Mouse (Mus musculus) CD8-positive naive resting alpha-beta T cell, adult 2 months (primary cell): Measurements from ENCODE around the gene Meis3.

Experiments
- DNase-seq, 2 experiments: peaks; one replicate each; pipeline ENCODE4 v3.0.0; 2022; ENCODE audit warnings: low read depth in 2 of 2, low spot score in 2 of 2

Meis3 gene

DNA sequence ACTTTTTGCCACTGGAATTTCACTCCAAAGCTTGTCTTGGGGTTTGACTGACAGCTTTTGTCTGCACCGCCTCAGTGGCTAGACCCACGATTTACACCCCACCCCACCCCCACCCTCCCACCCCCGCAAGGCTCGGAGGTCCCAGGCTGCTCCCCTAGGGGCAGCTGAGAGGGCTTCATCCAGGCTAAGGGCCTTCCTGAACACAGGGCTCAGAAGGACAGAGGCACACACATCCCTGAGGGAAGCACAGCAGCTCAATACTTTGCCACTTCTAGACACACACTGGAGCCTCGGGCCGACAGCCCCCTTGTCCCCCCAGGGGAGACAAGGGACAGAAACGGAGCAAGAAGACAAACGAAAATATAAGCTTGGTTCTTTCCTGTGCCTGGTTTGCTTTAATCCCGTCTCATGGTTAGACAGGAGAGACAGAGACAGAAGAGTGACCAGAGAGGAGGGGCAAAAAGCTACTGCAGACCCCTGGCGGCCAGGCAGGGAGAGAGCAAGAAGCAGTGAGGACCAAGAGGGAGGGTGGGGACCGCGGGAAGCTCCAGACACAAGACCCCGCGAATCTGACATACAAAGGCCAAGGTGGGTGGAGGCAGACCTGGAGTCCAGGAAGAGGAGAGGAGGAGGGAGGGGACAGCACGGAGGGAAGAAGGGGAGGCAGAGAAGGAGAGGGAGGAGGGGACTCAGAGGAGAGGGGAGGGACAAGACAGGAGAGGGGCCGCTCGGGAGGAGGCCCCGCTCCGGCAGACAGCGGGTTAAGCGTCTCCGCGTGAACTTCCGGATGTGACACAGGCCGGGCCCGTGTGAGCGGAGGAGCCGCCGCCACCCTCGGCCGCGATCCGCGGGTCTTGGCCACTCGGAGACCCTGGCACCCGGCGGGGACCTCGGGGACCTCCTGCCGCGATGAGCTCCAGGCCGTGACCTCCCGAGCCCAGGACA, at the start of gene Meis3:
Meis3 (plus strand) TSS at position 494 of the 945 bp plus-strand sequence.
- DNase-seq = peak; percentile 38 to 55

DNA sequence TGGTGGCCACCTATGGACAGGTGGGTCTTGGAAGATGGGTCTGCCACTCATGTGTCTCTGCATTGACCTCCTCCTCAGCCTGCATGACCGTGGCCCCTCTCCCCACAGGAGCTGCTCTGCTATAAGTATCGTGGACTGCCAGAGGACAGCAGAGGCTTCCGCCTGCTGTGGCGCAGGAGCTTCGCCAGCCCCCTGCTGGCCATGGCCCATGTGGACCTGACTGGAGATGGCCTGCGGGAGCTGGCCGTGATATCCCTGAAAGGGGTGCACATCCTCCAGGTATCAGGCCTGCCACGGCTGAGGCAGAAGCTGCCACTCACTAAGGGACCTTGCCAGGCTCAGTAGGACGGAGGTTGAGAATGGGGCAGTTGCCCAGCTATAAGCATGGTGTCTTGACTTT, 49.1 kb upstream of the Meis3 start:
- no peak for DNase-seq

DNA sequence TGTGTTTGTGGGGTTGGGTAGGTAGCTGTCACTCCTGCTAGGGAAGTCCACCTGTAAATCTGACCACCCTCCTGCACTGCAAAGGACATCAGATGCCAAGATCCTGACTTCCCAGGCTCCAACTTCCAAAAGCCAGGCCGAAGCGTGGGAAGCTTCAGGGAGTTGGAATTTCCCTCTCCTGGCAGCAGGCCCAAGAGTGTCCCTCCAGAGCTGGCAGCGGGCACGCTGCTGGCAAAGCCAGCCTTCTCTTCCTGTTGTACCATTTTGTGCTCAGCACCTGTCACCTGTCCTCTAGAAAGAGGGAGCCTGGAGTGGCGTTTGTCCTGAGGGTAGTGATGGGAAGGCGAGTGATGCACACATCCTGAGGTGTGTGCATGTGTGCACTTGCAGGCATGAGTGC, 46.5 kb upstream of the Meis3 start:
- no peak for DNase-seq

DNA sequence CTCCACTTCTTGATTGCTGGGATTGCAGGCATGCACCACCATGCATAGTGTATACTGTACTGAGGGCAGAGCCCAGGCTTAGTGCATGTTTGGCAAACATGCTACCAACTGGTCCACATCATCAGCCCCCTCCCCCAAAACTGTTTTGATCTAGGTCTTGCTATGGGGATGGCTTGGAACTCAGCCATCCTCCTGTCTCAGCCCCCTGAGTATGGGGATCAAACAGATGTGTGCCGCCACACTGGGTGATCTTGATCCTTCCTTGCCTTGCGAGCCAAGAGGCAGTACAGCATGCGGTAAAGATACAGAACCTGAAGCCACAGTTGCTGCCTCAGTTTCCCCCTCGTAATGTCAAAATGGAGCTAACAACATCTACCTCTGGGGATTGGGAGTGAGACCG, 46.0 kb upstream of the Meis3 start:
- no peak for DNase-seq

DNA sequence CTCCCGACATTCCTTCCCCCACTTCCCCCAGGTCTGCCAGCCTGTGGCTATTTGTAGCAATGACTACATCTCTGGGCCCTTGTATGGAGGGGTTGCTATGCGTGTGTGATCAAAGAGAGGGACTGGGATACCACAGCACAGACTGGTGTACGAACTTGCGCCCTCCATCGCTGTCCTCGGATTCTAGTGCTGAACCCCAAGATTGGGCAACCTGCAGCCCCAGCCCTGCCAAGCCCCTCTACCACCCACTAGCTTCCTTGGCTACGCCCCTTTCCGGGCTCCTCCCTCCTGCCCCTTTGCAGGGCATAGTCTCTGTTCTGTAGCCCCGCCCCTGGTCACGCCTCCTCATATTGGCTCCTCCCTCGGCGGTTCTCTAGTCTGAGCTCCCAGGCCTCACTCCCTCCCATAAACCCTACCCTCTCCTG, 45.5 kb upstream of the Meis3 start, which contains the start of gene Slc8a2:
Slc8a2 (plus strand) TSS at position 406 of the 425 bp plus-strand sequence.
- peak; percentile 21 to 51 for DNase-seq

DNA sequence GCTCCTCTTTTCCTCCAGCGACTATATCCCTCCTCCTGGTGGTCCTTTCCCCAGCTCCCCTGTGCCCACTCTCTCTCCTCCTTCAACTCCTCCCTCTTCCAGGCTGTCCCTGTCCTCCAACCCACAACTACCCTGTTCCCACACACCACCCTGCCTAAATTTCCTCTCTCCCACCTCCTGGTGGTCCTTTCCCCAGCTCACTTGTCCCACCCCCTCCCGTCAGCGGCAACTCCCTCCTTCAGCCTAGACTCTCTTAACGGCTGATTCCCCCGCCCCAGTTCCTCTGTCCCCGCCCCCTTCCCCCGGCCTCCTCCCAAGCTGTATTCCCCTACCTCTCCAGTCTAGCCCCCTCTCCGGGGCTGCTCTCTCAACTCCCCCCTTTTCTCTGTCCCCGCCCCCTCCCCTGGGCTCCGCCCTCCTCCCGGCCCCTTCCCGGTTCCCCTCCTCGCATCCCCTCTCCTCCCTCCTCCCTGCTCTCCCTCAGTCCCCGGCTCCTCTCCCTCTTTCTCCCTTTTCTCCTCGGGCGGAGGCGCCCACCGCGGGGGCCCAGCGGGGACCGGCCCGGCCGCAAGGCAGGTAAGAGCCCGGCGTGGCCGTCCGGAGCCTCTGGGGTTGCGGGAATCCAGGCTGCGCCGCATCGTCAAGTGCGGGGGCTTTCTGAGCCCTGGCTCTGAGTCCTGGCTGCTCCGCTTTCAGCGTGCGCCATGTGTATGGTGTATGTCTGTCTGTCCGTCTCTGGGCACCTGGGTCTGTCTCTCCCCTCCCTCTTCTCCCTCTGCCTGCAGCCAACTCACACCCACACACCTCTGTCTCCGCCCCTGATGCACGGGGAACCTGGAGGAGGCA, 44.8 kb upstream of the Meis3 start:
- no peak for DNase-seq

DNA sequence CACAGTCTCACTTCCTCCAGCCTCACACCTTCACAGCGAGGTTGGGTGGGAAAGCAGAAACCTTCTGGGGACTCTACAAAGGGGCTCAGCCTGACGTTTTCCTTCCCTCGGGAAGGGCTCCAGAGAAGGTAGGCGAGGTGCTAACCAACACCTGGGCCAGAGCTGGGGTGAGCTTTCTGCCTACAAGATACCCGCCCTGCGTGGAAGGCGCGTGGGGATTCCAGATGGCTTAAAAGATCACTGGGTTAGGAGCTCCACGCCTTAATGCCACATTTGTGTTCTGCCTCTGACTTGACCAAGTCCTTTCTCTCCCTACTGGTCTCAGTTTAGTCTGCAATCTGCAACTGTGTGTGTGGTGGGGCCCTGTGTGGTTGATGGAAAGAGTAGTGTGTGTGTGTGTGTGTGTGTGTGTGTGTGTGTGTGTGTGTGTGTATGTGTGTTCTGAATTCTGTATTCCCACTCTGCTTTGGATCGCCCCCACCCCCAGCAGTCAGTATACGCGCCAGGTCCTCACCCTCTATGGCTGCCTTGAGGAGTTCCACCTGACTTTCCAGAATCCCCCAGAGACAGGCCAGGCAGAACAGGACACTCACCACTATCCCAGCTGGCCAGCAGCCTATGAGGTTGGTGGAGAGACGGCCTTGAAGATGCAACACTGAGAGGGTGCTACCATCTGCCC, 43.8 kb upstream of the Meis3 start:
- no peak for DNase-seq

DNA sequence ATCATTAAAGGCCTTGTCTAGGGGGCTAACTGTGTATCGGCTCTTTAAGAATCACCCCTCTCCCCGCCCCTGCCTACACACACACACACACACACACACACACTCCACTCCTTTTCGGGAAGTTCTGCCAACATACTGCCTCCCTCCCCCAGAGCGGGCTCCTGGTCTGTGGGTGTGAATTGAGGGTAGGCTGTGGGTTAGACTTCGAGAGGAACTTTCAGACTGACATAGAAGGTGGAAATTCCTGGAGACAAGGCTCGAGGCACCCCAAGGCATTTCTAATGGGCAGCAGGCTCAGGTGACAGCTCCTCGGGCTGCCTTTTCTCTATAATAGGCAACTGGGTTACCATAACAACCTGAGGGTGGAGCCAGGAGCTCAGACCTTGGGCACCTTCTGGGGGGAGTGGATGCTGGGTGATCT, 42.7 kb upstream of the Meis3 start:
- no peak for DNase-seq

DNA sequence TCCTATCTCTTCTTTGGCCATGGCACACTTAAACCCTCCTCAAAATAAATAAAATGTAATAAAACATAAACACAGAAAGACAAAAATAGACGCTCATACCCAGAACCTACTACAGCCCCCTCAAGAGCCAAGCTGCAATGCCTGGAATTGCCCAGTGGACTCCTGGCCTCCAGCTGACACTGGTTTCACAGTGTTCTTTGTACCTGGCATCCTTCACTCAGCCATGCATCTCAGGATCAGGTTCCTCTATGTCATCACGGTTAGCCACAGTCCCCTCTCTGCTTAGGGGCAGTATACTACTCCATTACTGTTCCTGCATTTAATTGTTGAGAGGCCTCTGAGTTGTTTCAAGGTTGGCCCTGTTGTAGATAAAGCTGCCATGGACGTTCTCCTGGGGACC, 42.0 kb upstream of the Meis3 start:
- no peak for DNase-seq

DNA sequence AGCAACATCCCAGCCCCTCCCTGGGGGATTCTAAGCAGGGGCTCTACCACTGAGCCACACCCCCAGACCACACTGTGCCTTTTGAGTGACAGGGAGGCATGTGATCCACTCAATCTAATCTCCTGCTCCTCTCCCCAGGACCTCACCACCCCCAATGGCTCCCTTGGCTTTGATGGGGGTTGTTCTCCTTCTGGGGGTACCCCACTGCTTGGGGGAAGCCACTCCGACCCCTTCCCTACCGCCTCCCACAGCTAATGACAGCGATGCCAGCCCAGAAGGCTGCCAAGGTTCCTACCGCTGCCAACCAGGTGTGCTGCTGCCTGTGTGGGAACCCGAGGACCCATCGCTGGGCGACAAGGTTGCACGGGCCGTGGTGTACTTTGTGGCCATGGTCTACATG, 41.2 kb upstream of the Meis3 start:
- no peak for DNase-seq

DNA sequence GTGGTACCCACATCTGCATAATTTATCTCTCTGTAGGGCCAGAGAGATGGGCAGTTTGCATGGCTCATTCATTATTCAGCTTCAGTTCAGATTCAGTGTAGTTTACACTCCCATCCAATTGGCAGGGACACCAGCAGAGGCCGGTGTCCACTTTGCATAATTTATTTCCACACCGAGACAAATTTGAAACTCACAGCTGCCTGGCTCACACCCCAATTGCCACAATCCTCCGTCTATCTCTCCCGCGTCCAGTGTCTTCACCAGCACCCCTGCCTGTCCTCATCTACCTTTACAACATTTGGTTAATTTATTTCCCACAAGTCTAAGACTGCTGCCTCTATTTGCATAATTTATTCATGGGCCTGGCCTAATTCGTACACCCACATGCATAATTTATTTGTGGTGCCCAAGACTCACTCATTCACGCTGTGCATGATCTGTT, 39.9 kb upstream of the Meis3 start:
- no peak for DNase-seq

DNA sequence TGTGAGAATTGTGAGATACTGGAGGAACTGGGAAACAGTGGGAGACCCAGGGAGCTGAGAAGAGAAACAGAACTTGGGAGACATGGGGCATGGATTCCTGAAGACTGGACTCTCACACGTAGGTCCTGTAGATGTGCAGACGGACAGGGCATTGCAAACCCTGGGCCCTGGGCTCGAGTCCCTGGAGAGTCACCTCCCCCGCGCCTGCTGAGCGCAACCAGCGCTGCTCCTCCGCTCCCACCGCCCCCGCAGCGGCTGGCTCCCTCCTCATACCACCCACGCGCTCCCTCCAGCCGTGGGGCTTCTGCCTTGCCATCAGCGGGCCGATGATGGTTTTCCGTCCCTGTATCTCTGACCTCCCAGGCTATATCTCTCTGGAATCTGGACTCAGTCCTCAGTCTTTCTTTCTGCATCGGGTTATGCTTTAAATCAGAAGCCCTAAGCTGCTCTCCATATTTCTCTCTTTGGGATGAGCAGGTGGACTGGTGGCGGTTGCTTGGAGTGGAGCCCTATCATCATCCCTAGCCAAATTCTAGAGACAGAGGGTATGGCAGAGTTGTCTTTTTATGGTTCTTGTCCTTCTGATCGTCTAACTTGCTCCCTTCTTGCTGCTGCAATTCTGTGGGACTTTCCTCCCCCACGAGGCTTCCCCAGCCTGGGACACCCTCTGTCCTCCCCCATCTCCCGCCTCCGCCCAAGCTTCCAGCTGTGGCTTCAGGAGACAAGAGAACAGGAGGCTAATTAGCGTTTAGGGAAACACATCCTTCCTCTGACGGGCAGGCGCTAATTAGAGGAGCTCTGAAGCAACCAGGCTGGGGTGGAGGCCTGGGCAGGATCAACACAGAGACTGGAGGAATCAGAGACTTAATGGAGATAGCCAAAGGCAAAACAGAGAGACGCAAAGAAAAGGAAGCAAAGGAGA, 28.1 kb upstream of the Meis3 start:
- no peak for DNase-seq

DNA sequence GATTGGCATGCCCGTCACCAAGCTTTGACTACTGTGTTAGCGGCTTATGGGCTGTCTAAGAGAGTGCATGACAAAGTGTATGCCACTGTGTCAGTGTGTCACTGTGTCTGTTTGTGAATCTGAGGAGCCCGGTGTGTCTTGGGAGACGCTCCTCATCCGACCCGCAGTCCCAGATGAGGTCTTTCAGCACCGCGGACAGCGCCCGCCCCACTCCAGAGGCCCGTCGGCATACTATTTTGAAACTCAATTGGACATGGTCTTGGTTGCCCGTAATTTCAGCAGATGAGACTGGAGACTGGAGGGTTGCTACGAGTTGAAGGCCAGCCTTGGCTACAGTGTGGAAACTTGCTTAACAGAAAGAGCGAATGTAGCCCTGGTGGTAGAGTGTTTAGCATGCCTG, 27.2 kb upstream of the Meis3 start:
- peak in 1 of 2 experiments; percentile 8 for DNase-seq

DNA sequence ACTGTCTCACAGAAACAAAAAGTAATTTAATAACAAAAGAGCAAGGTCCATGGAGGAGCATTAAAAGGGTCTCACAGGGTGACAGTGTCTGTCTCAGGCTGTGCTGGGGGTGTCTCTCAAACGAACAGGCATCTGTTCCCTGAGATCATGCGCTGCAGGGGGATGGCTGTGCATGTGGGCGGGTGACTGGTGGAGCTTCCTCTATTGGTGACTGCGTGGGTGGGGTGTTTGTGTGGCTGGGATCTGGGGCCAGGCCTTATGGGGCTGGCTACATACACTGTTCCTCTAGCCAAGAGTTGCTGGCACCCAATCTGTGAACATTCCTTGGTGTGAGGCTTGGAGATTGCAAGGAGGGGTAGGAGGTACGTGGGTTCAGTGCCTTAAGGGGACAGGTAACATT, 25.6 kb upstream of the Meis3 start:
- no peak for DNase-seq

DNA sequence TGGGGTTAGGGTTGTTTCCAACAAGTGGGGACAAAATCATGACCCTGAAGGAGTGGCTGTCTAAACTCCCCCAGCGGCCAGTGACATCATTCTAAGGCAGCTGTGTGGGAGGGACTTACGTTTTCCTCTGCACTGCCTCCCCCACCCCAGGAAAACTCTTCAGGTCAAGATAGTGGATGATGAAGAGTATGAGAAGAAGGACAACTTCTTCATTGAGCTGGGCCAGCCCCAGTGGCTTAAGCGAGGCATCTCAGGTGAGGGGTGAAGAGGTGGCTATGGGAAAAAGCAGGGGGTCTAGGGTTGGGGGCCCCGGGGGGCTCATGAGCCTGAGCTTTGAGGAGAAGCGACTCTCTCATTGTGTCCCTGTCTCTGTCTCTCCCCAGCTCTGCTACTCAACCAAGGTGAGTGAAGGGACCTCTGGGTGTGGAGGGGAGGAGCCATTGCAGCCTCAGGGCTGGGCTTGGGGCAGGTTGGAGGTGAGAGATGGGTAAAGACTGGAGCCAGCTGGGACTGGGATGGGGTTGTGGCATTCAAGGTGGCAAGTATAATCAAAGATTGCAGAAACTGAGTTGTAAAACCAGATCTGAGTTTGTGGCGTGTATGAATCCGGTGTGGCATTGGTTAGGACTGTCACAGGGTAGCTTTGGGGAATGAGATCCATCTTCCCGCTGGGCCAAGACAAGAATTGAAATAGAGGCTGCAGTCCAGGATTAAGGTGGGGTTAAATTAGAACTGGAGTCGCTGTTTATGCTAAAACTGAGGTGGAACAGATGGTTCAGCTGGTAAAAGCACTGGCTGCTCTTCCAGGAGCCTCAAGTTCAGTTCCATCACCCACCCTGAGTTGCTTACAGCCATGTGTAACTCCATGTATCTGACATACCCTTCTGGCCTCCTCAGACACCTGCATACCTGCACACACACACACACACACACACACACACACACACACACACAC, 24.4 kb upstream of the Meis3 start:
- no peak for DNase-seq

DNA sequence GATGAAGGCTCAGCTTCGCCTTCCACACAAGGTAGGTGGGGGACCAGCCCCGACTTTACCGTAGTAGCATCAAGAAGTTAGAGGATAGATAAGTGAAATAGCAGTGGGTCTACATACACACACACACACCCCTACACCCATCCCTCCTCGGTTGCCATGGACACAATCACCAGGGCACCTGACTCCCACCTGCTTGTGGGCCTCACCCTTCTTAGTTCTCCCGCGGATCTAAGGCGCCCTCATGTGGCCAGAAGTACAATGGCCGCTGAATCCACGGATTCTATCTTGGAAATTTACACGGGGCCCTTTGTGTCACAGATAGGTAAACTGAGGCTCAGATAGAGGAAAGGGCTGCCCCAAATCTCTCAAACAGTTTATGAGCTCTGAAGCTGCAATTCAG, 21.4 kb upstream of the Meis3 start:
- peak in 1 of 2 experiments; percentile 38 for DNase-seq

DNA sequence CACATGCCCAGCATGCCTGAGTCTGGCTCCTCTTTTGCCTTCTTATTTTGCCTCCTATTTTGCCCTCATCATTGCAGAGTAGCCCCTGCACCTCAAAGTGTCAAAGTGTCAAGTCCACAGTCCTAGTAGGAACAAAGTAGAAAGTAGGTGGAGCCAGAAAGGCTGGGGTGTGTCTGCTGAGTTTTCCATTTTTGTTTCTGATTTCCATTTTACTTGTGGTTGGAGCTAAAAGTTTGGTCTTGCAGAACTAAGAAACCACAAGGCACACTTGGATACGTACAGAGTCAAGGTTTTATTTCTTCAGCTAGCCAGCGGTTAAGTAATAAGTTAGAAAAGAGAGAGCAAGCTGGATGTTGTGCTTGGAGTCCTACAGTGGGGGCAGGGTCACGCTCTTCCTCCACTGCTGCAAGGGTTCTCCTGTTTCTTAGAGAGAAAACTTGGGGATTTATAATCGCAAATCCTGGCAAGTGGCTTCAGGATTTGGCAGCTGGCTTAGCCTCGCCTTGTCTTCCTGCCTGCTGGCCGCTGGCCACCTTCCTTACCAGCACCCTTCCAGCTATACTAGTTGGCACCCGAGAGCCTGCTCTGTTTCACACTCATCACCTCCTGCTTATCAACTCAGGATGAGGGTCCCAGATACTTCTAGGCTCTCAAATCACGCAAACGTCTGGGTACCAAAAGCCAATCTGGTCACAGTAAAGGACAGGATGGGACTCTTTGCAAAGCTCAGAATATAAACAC, 19.6 kb upstream of the Meis3 start:
- no peak for DNase-seq

DNA sequence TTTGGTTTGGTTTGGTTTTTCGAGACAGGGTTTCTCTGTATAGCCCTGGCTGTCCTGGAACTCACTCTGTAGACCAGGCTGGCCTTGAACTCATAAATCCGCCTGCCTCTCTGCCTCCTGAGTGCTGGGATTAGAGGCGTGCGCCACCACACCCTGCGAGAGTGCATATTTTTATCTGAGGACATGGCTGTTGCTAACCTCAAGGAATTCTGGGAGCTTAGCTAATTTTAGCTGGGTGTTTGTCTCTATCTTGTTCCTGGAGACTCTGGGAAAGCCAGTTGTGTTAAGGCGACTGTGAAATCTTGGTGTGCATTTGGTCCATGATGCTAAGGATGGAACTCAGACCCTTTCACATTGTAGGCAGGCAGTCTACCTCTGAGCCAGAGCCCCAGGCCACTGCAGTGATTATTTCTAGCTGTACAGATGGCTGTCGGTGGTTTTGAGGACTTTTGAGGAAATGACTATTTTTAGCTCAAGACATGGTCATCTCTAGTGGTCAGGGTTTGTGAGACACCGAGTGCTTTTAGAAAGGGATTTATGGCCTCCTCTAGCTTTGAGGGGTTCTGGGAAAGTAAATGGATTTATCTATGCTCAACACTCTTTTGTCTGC, 18.7 kb upstream of the Meis3 start:
- no peak for DNase-seq
